Mouse (Mus musculus) liver, adult 2 months (tissue): ENCODE data around the gene Cdc42se1. TPM values are rescaled to one million over a fixed set of nuclear protein-coding genes. Genes with fewer than 3 reads are reported as not detected.

Source experiments
- DNase-seq: peaks from one replicate; pipeline ENCODE4 v3.0.0-alpha.2; 2011; ENCODE audit warnings: low read depth, low spot score; ENCODE audit errors: extremely low read depth
- H3K27ac ChIP-seq: fragments of 200-500 bp; replicated peaks from 2 replicates; pipeline ENCODE4 v1.5.1; 2012; ENCODE audit warnings: low read depth, mild to moderate bottlenecking, control low read depth, inconsistent platforms, low read length; ENCODE audit not compliant: insufficient read depth
- H3K27me3 ChIP-seq: fragments of 200-500 bp; 2 replicates; pipeline ENCODE4 v1.6.1; 2012; ENCODE audit warnings: mild to moderate bottlenecking, moderate library complexity, low read length, inconsistent platforms; ENCODE audit not compliant: control insufficient read depth, insufficient read depth
- H3K36me3 ChIP-seq: fragments of 200-500 bp; 2 replicates; pipeline ENCODE4 v1.6.1; 2012; ENCODE audit warnings: low read length, inconsistent platforms; ENCODE audit not compliant: control insufficient read depth, insufficient read depth
- H3K4me1 ChIP-seq: fragments of 200-500 bp; 2 replicates; pipeline ENCODE4 v1.6.1; 2011; ENCODE audit warnings: low read length; ENCODE audit not compliant: control insufficient read depth, insufficient read depth
- H3K4me3 ChIP-seq: fragments of 200-500 bp; 2 replicates; pipeline ENCODE4 v1.5.1; 2011; ENCODE audit warnings: low read depth, mild to moderate bottlenecking, control low read depth, low read length, moderate library complexity; ENCODE audit not compliant: insufficient read depth
- H3K79me2 ChIP-seq: fragments of 200-500 bp; 2 replicates; pipeline ENCODE4 v1.6.1; 2012; ENCODE audit warnings: inconsistent platforms, mild to moderate bottlenecking, low read length, moderate library complexity; ENCODE audit not compliant: control insufficient read depth, insufficient read depth
- H3K9ac ChIP-seq: fragments of 200-500 bp; 2 replicates; pipeline ENCODE4 v1.6.1; 2012; ENCODE audit warnings: low read depth, mild to moderate bottlenecking, control low read depth, inconsistent platforms, low read length
- CTCF ChIP-seq: fragments of 200-500 bp; IDR thresholded peaks from 2 replicates; pipeline ENCODE4 v1.5.1; 2011; ENCODE audit warnings: low read depth, low read length, control low read depth
- POLR2A ChIP-seq: fragments of 200-500 bp; IDR thresholded peaks from 2 replicates; pipeline ENCODE4 v1.6.1; 2011; ENCODE audit warnings: low read length, control low read depth; ENCODE audit not compliant: insufficient read depth; ENCODE audit errors: extremely low read depth
- WGBS: fragments of 180-500 bp; shearing (Covaris S2); methylation state at CpG from one replicate; pipeline ENCODE4 v1.1.7; 2018; 5-methylcytosine and 5-hydroxymethylcytosine counted together
- polyA plus RNA-seq: library from polyadenylated mRNA; depleted of rRNA; stranded (reverse); fragments of >200 nt; gene quantifications from 2 replicates; pipeline ENCODE4 v1.2.3, GENCODE M21; 2012
- total RNA-seq: library from RNA; depleted of rRNA; stranded (reverse); fragments of >200 nt; gene quantifications from 2 replicates; pipeline ENCODE4 v1.2.3, GENCODE M21; 2014

Gene Cdc42se1
- total and polyA plus RNA-seq, 2 experiments, result 8.9 to 13.1 TPM

DNA sequence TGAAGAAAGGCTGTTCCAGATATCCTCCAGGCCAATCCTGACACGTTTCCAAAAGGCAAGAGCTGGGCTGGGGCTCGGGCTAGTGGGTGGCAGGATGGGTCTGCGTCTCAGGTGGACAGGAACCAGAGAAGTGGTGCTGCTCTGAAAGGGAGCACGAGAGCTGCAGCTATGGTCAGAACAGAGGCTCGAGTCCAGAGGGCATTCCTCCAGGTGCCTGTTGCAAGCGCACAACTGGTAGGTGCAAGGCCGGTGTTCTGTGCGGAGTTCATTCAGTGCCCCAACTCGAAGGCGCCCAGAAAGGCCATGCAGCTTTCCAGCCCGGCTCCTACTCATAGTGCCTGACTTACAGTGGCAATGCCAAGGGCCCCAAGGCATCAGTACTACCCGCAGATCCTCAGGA is 11.4 kb downstream of the Cdc42se1 start:
- TF ChIP-seq CTCF, result no peak
- no peak for TF ChIP-seq POLR2A
- Histone ChIP-seq H3K9ac (no peak overlapping the region), H3K36me3 (peaks cover under 1% of the 10 kb centered on the region; the same call in 1 of the 2 replicates), H3K27me3 (no peaks in the 10 kb centered on the region), H3K4me1 (no peaks in the 10 kb centered on the region), H3K4me3 (no peak overlapping the region), H3K79me2 (no peaks in the 10 kb centered on the region), H3K27ac (no peak overlapping the region)
- peak; percentile 66 for DNase-seq
- 53% methylated on average over 12 of the region's 12 CpGs for WGBS

DNA sequence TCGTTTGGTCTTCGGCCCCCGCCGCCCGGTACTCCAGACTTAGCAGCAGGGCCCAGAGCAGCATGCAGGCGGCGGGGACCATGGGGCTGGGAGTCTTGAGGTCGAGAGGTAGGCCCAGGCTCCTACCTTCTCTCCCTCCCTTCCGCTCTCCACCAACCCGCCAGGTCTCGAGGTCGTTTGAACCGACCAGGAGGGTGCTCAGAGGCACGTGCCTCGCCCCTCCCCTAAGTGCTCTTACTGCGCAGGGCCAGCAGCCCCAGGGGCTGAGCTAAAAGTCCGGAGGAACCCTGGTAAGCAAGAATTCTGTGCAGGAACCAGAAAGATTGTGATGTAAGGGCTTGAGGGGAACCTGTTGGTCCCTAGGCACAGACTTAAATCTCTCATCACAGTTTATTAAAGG is 12.4 kb downstream of the Cdc42se1 start:
- Histone ChIP-seq H3K27ac (no peak overlapping the region), H3K27me3 (no peaks in the 10 kb centered on the region), H3K36me3 (no peaks in the 10 kb centered on the region), H3K79me2 (no peaks in the 10 kb centered on the region), H3K4me1 (no peaks in the 10 kb centered on the region), H3K4me3 (no peak overlapping the region), H3K9ac (no peak overlapping the region)
- no peak for DNase-seq
- WGBS, result 81% methylated on average over 17 of the region's 17 CpGs
- TF ChIP-seq POLR2A (no peak), CTCF (no peak)

DNA sequence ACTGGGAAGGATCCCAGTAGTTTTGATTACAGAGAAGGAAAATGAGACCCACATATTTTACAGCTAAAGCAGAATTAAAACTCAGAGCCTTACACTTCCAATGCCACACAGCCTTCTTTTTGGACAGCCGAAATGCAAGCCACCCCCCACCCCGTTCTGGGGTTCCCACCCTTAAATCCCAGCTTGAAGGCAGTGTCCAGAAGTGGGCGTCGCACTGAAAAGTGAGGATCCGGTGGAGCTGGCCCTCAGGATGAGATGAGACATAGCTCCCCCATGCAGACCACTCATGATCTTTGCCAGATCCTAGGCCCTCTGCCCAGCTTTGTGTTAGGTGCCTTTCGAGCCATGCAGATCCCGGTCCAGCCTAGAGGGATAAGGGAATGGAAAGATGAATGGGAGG is 13.0 kb downstream of the Cdc42se1 start, which contains the start of gene Gm128:
Gene Gm128, minus strand, starts transcription at position 101 of the 400 bp plus-strand sequence.
- TF ChIP-seq CTCF (no peak), POLR2A (no peak)
- H3K36me3 ChIP-seq, result no peaks in the 10 kb centered on the region
- H3K27ac ChIP-seq, result no peak within 1 kb of the TSS
- no peaks in the 10 kb centered on the region for H3K79me2 ChIP-seq
- no peak for DNase-seq
- no peak within 1 kb of the TSS for H3K9ac ChIP-seq
- no peaks in the 10 kb centered on the region for H3K4me1 ChIP-seq
- whole genome bisulfite sequencing, result 84% methylated on average over 7 of the region's 7 CpGs
- H3K4me3 ChIP-seq, result no peak within 1 kb of the TSS
- no peaks in the 10 kb centered on the region for H3K27me3 ChIP-seq

DNA sequence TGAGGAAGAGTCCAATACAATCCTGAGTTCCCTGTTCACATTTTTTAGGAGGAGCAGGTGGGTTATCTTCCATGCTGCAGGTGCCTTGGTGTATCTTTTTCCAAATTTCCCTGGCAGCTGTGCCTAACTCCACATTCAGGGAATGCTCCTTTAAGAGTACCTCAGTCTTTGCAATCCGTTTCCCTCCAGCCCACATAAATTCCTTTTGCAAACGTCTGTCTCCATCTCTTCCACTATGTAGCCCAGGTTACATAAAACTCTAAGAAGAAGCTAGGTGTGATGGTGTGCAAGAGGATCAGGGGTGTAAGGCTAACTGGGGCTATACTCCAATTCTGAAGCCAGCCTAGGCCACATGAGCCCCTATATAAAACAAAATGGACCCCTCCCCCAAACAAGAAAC is 14.6 kb downstream of the Cdc42se1 start:
- 87% methylated on average over 2 of the region's 2 CpGs for WGBS
- DNase-seq, result no peak
- H3K4me1 ChIP-seq, result no peaks in the 10 kb centered on the region
- H3K27me3 ChIP-seq, result no peaks in the 10 kb centered on the region
- H3K79me2 ChIP-seq, result no peaks in the 10 kb centered on the region
- no peak overlapping the region for H3K9ac ChIP-seq
- no peak overlapping the region for H3K27ac ChIP-seq
- TF ChIP-seq CTCF (no peak), POLR2A (no peak)
- H3K4me3 ChIP-seq, result no peak overlapping the region
- H3K36me3 ChIP-seq, result no peaks in the 10 kb centered on the region

DNA sequence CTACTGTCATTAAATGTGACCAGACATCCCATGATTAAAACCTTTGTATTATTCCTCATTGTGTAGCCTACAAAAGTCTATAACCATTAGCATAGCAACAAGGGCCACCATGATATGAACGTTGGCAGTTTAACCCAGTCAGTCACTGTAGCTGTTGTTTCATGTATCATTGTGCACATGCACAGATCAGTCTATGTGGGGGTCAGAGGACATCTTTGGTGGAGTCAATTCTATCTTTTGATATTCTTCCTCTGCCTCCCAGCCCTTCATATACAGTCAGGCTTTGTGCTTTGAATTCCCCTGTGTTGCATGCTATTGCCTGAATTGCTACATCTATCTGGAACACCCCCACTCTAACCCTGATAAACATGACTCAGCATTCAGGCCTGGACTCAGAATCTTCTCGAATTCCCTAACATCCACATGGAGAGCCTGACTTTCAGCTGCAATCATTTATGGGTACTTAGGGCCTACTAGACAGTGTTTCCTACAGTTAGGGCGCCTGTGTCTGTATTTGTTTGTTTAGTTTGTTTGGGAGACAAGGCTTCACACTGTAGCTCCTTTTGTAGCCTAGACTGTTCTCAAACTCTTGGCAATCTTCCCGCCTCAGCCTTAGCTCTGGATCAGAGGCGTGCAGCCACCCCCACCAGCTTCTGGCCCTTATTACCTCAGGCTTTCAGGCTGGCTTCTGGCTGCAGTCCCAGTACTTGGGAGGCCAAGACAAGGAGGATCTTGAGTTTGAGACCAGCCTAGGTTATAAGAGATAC is 18.1 kb downstream of the Cdc42se1 start:
- DNase-seq, result no peak
- Histone ChIP-seq H3K4me3 (no peak overlapping the region), H3K4me1 (no peaks in the 10 kb centered on the region), H3K79me2 (no peaks in the 10 kb centered on the region), H3K27me3 (no peaks in the 10 kb centered on the region), H3K9ac (no peak overlapping the region), H3K36me3 (no peaks in the 10 kb centered on the region), H3K27ac (no peak overlapping the region)
- WGBS, result 70% methylated on average over 5 of the region's 5 CpGs
- no peak for TF ChIP-seq POLR2A
- no peak for TF ChIP-seq CTCF

DNA sequence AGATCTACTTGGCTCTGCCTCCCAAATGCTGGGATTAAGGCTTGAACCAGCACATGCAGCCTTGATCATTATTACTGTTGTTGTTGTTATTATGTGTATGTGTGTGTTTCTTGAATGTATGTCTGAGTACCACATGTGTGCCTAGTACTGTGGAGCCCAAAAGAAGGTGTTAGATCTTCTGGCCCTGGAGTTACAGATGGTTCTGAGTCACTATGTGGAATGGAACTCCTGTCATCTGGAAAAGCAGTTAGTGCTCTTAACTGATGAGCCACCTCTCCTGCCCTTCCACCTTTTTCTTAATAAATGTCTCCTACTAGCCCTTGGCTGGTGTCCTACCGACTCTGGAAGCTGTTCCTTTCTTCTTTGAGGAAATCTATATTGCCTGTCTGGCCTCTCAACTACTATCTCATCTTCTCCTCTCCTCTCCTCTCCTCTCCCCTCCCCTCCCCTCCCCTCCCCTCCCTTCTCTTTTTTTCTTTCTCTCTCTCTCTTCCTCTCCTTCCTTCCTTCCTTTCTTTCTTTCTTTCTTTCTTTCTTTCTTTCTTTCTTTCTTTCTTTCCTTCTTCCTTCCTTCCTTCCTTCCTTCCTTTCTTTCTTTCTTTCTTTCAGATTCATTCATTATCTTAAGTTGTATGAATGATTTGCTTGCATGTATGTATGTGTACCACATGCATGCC is 19.3 kb downstream of the Cdc42se1 start:
- no peak overlapping the region for H3K27ac ChIP-seq
- TF ChIP-seq POLR2A (no peak), CTCF (no peak)
- 70% methylated on average over 1 of the region's 1 CpGs for WGBS

More for the DNA sequence above, 19.3 kb downstream of the Cdc42se1 start:
- H3K9ac ChIP-seq, result no peak overlapping the region
- H3K4me3 ChIP-seq, result no peak overlapping the region
- no peaks in the 10 kb centered on the region for H3K4me1 ChIP-seq
- H3K36me3 ChIP-seq, result no peaks in the 10 kb centered on the region
- no peaks in the 10 kb centered on the region for H3K27me3 ChIP-seq
- no peak for DNase-seq
- H3K79me2 ChIP-seq, result no peaks in the 10 kb centered on the region
